Mouse (Mus musculus) cerebellum, adult 11 months (tissue): ENCODE results near the gene Treml2.
"Not testable (repeated sequence)": the region's sequence is repeated elsewhere in the genome, so short reads cannot be mapped to it uniquely, and the experiment has no call there.

Source experiments
- DNase-seq: peaks from one replicate; pipeline ENCODE4 v3.0.0; 2022

The Treml2 gene

GRCm38 (mm10) chr17:48350681-48351193, 51.4 kb downstream of the Treml2 start:
- DNase-seq: no peak

DNA sequence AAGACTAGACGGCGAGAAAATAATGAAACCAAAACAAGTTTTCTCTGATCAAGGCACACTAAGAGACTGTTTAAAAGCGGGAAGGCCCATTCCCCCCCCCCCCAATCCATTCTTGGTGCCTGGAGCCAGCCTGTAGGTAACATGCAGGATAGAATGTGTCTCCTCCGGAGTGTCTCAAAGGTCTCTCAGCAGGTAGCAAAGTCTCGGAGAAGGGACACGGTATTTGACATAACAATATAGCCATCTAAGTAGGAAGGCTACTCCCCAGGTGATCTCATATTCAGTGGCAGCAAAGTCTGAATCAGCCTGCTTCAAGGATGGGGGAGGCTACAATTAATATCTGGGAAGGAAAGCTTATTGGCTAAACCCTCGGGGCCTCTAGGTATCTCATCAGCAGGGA, 53.7 kb downstream of the Treml2 start:
- not testable (repeated sequence) for DNase-seq

DNA sequence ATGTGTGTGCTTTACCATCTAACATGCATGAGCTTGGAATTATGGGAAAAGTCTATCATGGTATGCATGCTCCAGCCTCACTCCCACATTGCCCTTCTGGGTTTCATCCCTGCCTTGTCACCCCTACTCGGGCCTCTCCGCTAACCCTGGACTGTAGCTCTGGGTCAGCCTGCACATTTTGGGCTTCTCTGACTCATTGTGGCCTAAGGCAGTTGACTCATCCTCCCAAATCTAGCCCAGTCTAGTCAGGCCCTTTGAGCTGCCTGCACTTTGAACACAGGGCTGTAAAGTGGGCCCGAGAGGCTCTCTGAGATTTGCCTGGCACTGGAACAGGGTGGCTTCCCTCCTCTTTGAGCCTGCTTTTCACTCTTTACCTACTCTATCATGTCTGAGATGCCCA, 56.5 kb downstream of the Treml2 start:
- DNase-seq: no peak

DNA sequence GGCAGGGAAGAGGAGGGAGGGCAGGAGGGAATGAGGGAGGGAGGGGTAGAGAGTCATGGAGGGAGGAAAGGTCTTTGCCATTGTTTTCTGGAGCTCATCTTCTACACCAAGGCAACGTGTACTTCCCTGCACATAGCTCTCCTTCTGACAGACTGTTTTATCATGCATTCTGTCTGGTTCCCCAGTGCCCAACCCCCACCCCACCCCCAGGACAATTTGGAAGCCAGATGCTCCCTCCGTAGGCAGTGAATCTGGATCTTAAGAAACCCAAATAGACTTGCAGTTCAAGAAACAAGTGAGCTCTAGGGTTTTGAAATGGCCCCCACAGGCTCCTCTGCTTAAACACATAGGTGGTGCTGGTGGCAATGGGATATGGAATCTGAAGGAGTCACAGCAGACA, 58.6 kb downstream of the Treml2 start:
- no peak for DNase-seq

GRCm38 (mm10) chr17:48359616-48360015, 60.3 kb downstream of the Treml2 start, which contains the start of gene Treml1:
Treml1 (plus strand) TSS chr17:48359916.
- no peak for DNase-seq

GRCm38 (mm10) chr17:48360462-48360861, 61.2 kb downstream of the Treml2 start:
- no peak for DNase-seq
